Mouse (Mus musculus): ENCODE data around the gene Gns. TPM values are rescaled to one million over a fixed set of nuclear protein-coding genes. Genes with fewer than 3 reads are reported as not detected.

The Gns gene
- polyA plus RNA-seq, 1 experiment from 2014 or later: 731 TPM

DNA sequence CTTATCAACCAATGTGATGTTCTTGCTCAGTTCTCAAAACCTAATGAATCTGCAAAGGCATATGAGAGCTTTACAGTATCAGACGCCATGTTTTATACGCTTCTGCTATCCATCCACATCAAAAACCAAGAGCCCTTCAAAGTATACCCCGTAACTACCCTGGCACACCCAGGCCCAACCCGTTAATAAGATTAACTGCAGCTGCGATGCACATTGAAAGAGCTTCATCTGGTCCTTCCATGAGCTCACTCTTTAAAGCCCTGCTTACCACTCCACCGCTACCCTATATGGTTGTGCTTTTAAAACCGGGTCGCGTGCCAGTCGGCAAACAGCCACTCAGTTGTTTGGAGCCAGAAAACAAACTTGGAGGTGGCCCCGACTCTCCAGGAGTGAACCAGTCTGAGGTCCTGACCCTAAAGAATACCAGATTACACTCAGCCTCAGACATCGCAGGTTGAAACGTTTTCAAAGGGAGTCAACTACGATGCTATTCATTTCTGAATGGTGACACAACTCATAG is 60.7 kb downstream of the Gns start:
- no peak overlapping the region for H3K4me3 ChIP-seq (ENCODE audit: inconsistent target)
- no peaks in the 10 kb centered on the region for H3K36me3 ChIP-seq (ENCODE audit: inconsistent target)
- peaks cover 97% of the 10 kb centered on the region for H3K79me2 ChIP-seq (ENCODE audit: inconsistent target)
- WGBS (ENCODE audit: missing documents): 88% methylated on average over 14 of the region's 14 CpGs
- H3K27ac ChIP-seq: no peak overlapping the region

- 4% methylated on average over 5 of the region's 5 CpGs for WGBS (ENCODE audit: missing documents)
- Histone ChIP-seq H3K4me3 (ENCODE audit: inconsistent target) (no peak overlapping the region), H3K36me3 (ENCODE audit: inconsistent target) (no peaks in the 10 kb centered on the region), H3K79me2 (ENCODE audit: inconsistent target) (peaks cover 97% of the 10 kb centered on the region), H3K27ac (peak overlapping the region; percentile 34)
Observed at GRCm38 (mm10) chr10:121426458-121427070, 61.7 kb downstream of the Gns start.

- Histone ChIP-seq H3K27ac (peak overlapping the region; percentile 34), H3K36me3 (ENCODE audit: inconsistent target) (no peaks in the 10 kb centered on the region)
- WGBS (ENCODE audit: missing documents): 43% methylated on average over 5 of the region's 5 CpGs
Observed at GRCm38 (mm10) chr10:121427136-121427535, 62.2 kb downstream of the Gns start.

DNA sequence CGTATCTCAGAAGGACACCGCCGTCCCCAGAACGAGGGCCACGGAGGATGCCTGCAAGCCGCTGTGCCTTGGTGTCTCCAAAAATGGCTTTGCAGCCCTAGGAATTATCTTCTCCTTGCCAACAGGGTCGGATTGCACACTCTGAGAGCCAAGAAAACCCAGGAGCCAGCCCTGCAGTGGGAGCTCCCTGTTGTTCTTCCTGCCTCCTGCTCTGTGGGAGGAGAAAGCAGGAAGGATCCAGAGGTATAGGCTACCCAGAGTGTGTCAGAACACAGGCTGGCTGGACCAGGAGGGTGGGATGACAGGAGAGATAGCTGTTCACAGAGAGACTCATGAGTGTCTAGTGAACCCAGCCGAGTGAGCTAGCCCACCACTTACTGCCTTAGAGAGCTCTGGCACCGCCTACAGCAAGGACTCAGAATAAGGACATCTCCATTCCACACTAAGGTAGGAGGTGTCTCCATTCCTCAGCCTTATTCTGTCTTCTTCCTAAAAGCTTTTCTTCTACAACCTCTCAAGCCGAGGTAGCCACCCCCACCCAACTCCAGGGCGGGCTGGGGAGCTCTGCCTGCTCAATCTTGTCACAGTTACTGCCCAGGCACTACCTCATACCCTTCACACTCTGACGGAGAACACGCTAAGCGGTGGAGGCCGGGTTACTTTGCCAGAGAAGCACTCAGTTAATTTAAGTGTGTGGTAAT is 63.3 kb downstream of the Gns start:
- 90% methylated on average over 15 of the region's 15 CpGs for WGBS (ENCODE audit: missing documents)
- H3K27ac ChIP-seq: no peak overlapping the region

More at GRCm38 (mm10) chr10:121427136-121427535, 62.2 kb downstream of the Gns start:
- Histone ChIP-seq H3K4me3 (ENCODE audit: inconsistent target) (no peak overlapping the region), H3K79me2 (ENCODE audit: inconsistent target) (peaks cover 97% of the 10 kb centered on the region)

DNA sequence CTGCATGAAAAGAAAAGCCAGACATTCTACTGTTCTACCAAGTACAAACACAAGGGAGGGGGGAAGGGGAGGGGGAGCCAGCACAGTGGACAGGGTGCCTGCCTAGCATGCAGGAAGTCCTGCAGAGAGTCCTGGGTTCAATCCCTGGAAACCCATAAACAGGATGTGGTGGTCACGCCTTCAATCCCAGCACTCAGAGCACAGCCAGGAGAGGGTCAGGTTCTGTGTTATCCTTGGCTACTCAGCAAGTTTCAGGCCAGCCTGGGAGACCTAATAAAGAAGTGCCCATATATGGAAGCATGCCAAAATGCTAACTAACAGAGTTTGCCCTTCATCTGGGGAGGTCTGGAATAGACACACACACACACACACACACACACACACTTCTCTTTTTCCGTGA is 64.2 kb downstream of the Gns start:
- Histone ChIP-seq H3K27ac (peak overlapping the region; percentile 60), H3K36me3 (ENCODE audit: inconsistent target) (no peaks in the 10 kb centered on the region), H3K79me2 (ENCODE audit: inconsistent target) (peaks cover 97% of the 10 kb centered on the region), H3K4me3 (ENCODE audit: inconsistent target) (no peak overlapping the region)
- WGBS (ENCODE audit: missing documents): 8% methylated on average over 2 of the region's 2 CpGs

More for the DNA sequence above, 63.3 kb downstream of the Gns start:
- H3K36me3 ChIP-seq (ENCODE audit: inconsistent target): no peaks in the 10 kb centered on the region
- H3K79me2 ChIP-seq (ENCODE audit: inconsistent target): peaks cover 97% of the 10 kb centered on the region
- no peak overlapping the region for H3K4me3 ChIP-seq (ENCODE audit: inconsistent target)

GRCm38 (mm10) chr10:121429581-121429980 is 64.7 kb downstream of the Gns start:
- H3K4me3 ChIP-seq (ENCODE audit: inconsistent target): no peak overlapping the region; the same call in 1 of the 2 replicates
- peak overlapping the region; percentile 60 for H3K27ac ChIP-seq

DNA sequence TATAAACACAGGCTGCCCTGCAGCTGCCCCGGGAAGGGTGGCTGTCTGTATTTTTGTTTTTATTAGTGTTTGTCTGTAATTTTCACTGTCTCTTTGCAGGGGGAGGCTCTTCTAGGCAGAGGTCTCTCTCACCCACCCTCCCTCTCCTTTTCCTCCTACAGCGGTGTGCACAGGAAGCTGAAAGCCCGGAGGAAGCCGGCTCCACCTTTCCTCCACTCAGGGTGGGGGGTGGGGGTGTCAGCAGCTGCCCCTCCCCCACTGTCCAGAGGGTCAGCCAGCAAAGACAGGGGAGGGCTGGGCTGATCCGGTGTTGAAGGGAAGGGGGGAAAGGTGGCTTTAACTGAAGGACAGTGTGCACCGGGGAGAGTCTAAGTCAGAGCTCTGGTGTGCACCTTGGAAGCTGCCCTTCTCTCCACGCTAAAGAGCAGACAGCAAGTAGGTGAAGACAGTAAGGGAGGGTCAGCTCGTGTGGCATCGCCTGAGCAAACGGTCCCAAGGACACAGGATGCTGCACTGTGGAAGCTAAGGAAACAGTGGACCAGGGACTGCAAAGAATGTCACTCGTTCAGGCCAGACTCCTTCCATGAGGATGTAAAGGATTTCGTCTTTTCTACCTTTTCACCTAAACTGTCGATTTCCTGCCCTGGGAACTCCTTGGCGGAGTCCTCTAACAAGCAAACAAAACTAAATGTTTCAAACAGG is 65.2 kb downstream of the Gns start:
- 37% methylated on average over 14 of the region's 14 CpGs for WGBS (ENCODE audit: missing documents)
- Histone ChIP-seq H3K4me3 (ENCODE audit: inconsistent target) (no peak overlapping the region; the same call in 1 of the 2 replicates), H3K27ac (peak overlapping the region; percentile 60), H3K79me2 (ENCODE audit: inconsistent target) (peaks cover 97% of the 10 kb centered on the region), H3K36me3 (ENCODE audit: inconsistent target) (no peaks in the 10 kb centered on the region)

More at GRCm38 (mm10) chr10:121429581-121429980, 64.7 kb downstream of the Gns start:
- H3K79me2 ChIP-seq (ENCODE audit: inconsistent target): peaks cover 97% of the 10 kb centered on the region
- 7% methylated on average over 8 of the region's 8 CpGs for WGBS (ENCODE audit: missing documents)
- H3K36me3 ChIP-seq (ENCODE audit: inconsistent target): no peaks in the 10 kb centered on the region

GRCm38 (mm10) chr10:121430764-121431540 is 66.1 kb downstream of the Gns start:
- no peaks in the 10 kb centered on the region for H3K36me3 ChIP-seq (ENCODE audit: inconsistent target)
- no peak overlapping the region for H3K4me3 ChIP-seq (ENCODE audit: inconsistent target)
- 80% methylated on average over 14 of the region's 15 CpGs for WGBS (ENCODE audit: missing documents)
- H3K27ac ChIP-seq: no peak overlapping the region
- peaks cover 97% of the 10 kb centered on the region for H3K79me2 ChIP-seq (ENCODE audit: inconsistent target)

DNA sequence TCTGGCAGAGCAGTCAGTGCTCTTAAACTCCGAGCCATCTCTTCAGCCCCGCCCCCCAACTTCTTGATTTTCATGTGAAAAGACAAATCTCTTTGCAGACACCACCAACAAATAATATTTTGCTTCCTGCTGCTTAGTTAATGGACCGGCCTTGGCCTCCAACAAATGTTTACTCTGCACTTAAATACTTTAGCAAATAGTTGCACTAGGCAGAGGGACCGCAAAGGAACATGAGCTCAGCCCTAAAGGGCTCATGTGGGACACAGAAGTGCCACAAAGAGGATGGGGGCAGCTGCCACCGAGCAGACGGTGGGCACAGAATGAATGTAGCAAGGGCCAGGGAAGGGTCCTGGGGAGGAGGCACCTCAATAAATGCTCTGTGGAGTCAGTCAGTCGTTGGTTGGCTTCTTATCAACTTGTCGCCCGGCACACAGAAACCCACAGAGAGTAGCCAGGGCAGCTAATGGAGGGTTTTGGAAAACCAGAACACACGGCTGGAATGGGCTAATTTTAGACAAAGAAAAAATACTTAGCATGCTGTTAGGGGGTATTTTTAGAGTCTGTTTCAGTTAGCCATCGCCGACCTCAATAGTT is 67.2 kb downstream of the Gns start:
- no peaks in the 10 kb centered on the region for H3K36me3 ChIP-seq (ENCODE audit: inconsistent target)
- H3K4me3 ChIP-seq (ENCODE audit: inconsistent target): no peak overlapping the region
- WGBS (ENCODE audit: missing documents): 47% methylated on average over 12 of the region's 12 CpGs
- peaks cover 97% of the 10 kb centered on the region for H3K79me2 ChIP-seq (ENCODE audit: inconsistent target)
- no peak overlapping the region for H3K27ac ChIP-seq

DNA sequence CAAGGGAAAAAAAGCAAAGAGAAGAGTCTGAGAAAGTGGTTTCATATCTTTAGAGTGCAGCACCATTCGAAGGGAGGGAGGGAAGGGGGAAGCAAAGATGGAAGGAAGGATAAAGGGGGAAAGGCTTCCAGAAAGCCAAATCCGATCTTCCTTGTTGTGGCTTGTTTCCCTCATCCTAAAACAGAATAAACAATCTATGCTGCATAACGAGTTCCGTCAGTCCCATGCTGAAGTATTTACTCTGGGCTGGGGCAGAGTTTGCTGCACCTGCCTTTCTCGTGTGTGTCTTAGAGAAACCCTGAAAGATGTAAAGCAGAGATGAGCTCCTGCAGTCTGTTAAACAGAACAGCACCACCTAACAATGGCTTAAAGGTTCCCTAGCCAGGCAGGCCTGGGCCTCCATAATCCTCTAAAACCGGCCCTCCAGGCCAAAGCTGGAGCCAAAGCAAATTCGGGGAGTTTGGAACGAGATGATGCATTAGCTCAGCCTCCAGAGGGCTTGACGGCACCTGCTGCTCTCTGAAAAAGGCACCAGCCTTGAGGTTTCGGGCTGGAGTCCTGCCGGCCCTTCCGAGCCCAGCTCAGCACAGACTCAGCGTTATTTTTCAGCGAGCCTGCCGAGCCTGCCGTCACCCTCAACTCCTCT is 67.9 kb downstream of the Gns start:
- no peak overlapping the region for H3K27ac ChIP-seq
- no peak overlapping the region for H3K4me3 ChIP-seq (ENCODE audit: inconsistent target)
- 41% methylated on average over 15 of the region's 16 CpGs for WGBS (ENCODE audit: missing documents)
- peaks cover 97% of the 10 kb centered on the region for H3K79me2 ChIP-seq (ENCODE audit: inconsistent target)
- H3K36me3 ChIP-seq (ENCODE audit: inconsistent target): no peaks in the 10 kb centered on the region

- WGBS (ENCODE audit: missing documents): 94% methylated on average over 15 of the region's 15 CpGs
- Histone ChIP-seq H3K36me3 (ENCODE audit: inconsistent target) (no peaks in the 10 kb centered on the region), H3K27ac (no peak overlapping the region), H3K4me3 (ENCODE audit: inconsistent target) (no peak overlapping the region), H3K79me2 (ENCODE audit: inconsistent target) (peaks cover 100% of the 10 kb centered on the region)
Observed at GRCm38 (mm10) chr10:121434441-121435103, 69.7 kb downstream of the Gns start.

DNA sequence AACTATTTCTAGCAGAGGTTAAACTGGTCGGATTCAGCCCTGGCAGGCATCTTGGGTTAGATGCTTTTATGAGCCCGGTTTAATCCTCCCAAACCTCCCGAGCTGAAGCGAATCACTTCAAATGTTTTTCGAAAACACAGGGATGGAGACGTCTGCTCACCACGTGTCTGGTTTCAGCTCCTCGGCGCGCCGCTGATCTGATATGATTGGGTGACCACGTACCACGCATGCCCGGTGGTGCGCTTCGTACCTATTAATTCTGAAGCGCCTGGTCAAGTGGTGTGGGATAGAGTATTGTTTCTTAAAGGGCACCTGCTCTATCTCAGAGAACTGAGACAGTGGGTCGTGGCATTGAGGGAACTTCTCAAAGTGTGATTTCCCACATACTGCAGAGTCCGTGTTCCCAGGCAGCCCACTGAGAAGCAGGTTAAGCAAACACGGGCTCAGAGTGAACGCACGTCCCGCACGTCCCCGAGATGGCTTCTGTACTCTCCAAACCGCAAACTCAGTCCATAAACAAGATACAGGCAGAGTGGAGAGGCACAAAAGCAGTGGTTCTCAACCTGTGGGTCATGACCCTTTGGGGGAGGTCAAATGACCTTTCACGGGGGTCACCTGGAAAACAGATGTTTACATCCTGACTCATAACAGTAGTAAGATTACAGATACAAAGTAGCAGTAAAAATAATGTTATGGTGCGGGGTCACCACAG is 70.8 kb downstream of the Gns start:
- H3K27ac ChIP-seq: no peak overlapping the region
- no peak overlapping the region for H3K4me3 ChIP-seq (ENCODE audit: inconsistent target)
- H3K36me3 ChIP-seq (ENCODE audit: inconsistent target): no peaks in the 10 kb centered on the region
- 93% methylated on average over 27 of the region's 28 CpGs for WGBS (ENCODE audit: missing documents)
- H3K79me2 ChIP-seq (ENCODE audit: inconsistent target): peaks cover 100% of the 10 kb centered on the region

DNA sequence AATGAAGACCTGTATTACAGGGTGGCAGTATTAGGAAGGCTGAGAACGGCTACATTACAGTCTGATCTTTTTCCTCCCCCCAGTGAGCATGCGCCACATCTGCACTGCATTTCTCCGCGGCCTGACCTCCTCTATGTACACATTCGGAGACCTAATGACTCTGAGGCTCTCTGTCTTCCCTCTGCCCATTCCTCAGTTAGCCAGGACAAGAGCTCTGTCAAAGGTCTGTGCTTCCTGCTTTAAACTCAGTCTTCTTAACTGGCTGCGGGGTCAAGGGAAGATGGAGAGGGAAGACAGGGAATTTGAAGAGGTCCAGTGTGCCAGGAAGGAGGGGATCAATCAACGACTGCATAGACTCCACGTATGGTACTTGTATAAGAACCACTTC is 71.4 kb downstream of the Gns start:
- Histone ChIP-seq H3K4me3 (ENCODE audit: inconsistent target) (no peak overlapping the region), H3K27ac (no peak overlapping the region), H3K79me2 (ENCODE audit: inconsistent target) (peaks cover 100% of the 10 kb centered on the region), H3K36me3 (ENCODE audit: inconsistent target) (no peaks in the 10 kb centered on the region)
- 74% methylated on average over 8 of the region's 8 CpGs for WGBS (ENCODE audit: missing documents)

Measured in macrophage (primary cell).